Mouse (Mus musculus) MEL (cell line): Measurements from ENCODE around the gene Grk3.

ENCODE experiments used
- BHLHE40 ChIP-seq: IDR thresholded peaks from 2 replicates; pipeline ENCODE4 v1.6.1; 2012; ENCODE audit warnings: low read depth, mild to moderate bottlenecking, inconsistent platforms, low read length, improper control_type of control experiment, borderline replicate concordance
- CTCF ChIP-seq, 3 experiments: IDR thresholded peaks in 2 of 3; conservative IDR thresholded peaks in 1 of 3; 2 replicates each; pipeline ENCODE4 v1.5.1; 2011 to 2012; ENCODE audit warnings: low read length in 3 of 3, low read depth in 2 of 3, mild to moderate bottlenecking in 2 of 3, improper control_type of control experiment in 1 of 3, inconsistent platforms in 1 of 3, mixed read lengths in 1 of 3, moderate library complexity in 1 of 3; ENCODE audit not compliant: control insufficient read depth in 1 of 3, insufficient read depth in 1 of 3, poor library complexity in 1 of 3, severe bottlenecking in 1 of 3
- POLR2A ChIP-seq, 2 experiments: IDR thresholded peaks; 2 replicates each; pipeline ENCODE4 v1.6.1; 2011 to 2012; ENCODE audit warnings: low read length in 2 of 2, mild to moderate bottlenecking in 2 of 2, control low read depth in 1 of 2, improper control_type of control experiment in 1 of 2, low read depth in 1 of 2, moderate library complexity in 1 of 2; ENCODE audit not compliant: control insufficient read depth in 1 of 2, insufficient read depth in 1 of 2, poor library complexity in 1 of 2

- TF ChIP-seq POLR2A (IDR thresholded peaks at IDR 0.05; ENCODE audit: control insufficient read depth in 1 of 2, insufficient read depth in 1 of 2, low read depth in 1 of 2, low read length in 2 of 2, poor library complexity in 1 of 2), result no peak
- no peak for TF ChIP-seq CTCF (IDR thresholded peaks at IDR 0.05 in 2 of 3, conservative IDR thresholded peaks at IDR 0.05 in 1 of 3; ENCODE audit: control insufficient read depth in 1 of 3, insufficient read depth in 1 of 3, low read depth in 2 of 3, low read length in 3 of 3, poor library complexity in 1 of 3, severe bottlenecking in 1 of 3)
- TF ChIP-seq BHLHE40, result no peak
Observed at GRCm38 (mm10) chr5:112972297-112972696, 43.3 kb downstream of the Grk3 start.
